In genomic region chr5:75952131-75952795, GRCm38 (mm10) we compare ENCODE assay signal across 15 mouse cellular contexts. TPM values are rescaled to one million over a fixed set of nuclear protein-coding genes. Genes with fewer than 3 reads are reported as not detected.
DNase-seq lines count a peak whose midpoint lies in the region.
"Had no signal": no experiment of that assay in that cellular context is flagged by ENCODE, and none has a peak within 500 bp of the region (broad histone marks: within the 10 kb centered on the region; RNA-seq: fewer than 3 reads in every experiment).

No protein-coding gene starts in this region.

- peak; percentile 52 for DNase-seq in heart, adult 11 months
- no peak for DNase-seq in heart, postnatal 14 days
- peak; percentile 21 for DNase-seq in left cerebral cortex, postnatal 4 days
- DNase-seq in left cerebral cortex, postnatal 14 days (ENCODE audit: low spot score in 2 of 2): no peak
- peak; percentile 18 for DNase-seq in brain, adult 2 months (ENCODE audit: low read depth, low spot score)
- peak; percentile 98 for DNase-seq in retina, postnatal 1 day
- no peak for DNase-seq in thymus, adult 18-20 months
- DNase-seq: adrenal gland, adult 8-10 months; adrenal gland, postnatal 36 days; cerebellum, adult 11-12 months; cerebellum, adult 9-10 months; cerebellum, postnatal 36 days; forebrain, postnatal 0 days; gastrocnemius, postnatal 14 days; heart, postnatal 36 days had no signal

- intact Hi-C loops in heart, postnatal 14 days (cut with DNase I): no loop called here
- intact Hi-C loops in left cerebral cortex, postnatal 4 days (cut with DNase I): no loop called here
- intact Hi-C loops in left cerebral cortex, postnatal 14 days (cut with DNase I): no loop called here

RNA-seq across cellular contexts. Expression of gene Kdr, which starts 26.0 kb away (rescaled TPM):
- 100 to 1,000 TPM in 1 of 2 experiments, 10 to 100 TPM in 1; 89.7 to 101 TPM for total RNA-seq in heart, postnatal 14 days (2021)
- 10 to 100 TPM; 27.7 to 28.4 TPM for total RNA-seq in left cerebral cortex, postnatal 4 days (2021)
- total RNA-seq in left cerebral cortex, postnatal 14 days (2021): 10 to 100 TPM; 21.5 to 22.4 TPM

Comparison
In these comparisons a context has a peak if more than half of its experiments do, and no peak if none do; other contexts are left out.
1. DNase-seq: peak in heart, adult 11 months (single experiment), left cerebral cortex, postnatal 4 days (single experiment), brain, adult 2 months (single experiment) and retina, postnatal 1 day (single experiment); none in heart, postnatal 14 days (0 of 2), left cerebral cortex, postnatal 14 days (0 of 2) and thymus, adult 18-20 months (0 of 2).